Mouse (Mus musculus) layer of hippocampus, postnatal 10 days (tissue): Measurements from ENCODE around the gene Mif4gd. TPM values are rescaled to one million over a fixed set of nuclear protein-coding genes. Genes with fewer than 3 reads are reported as not detected.

Experiments used
- DNase-seq, 2 experiments: peaks; one replicate each; pipeline ENCODE4 v3.0.0; 2021; ENCODE audit warnings: low spot score in 2 of 2
- total RNA-seq, 2 experiments: library from RNA; stranded (reverse); gene quantifications; 2 replicates each; pipeline ENCODE4 v1.2.3; 2021

Mif4gd gene
- total RNA-seq, 2 experiments from 2014 or later: 19.4 to 19.7 TPM

DNA sequence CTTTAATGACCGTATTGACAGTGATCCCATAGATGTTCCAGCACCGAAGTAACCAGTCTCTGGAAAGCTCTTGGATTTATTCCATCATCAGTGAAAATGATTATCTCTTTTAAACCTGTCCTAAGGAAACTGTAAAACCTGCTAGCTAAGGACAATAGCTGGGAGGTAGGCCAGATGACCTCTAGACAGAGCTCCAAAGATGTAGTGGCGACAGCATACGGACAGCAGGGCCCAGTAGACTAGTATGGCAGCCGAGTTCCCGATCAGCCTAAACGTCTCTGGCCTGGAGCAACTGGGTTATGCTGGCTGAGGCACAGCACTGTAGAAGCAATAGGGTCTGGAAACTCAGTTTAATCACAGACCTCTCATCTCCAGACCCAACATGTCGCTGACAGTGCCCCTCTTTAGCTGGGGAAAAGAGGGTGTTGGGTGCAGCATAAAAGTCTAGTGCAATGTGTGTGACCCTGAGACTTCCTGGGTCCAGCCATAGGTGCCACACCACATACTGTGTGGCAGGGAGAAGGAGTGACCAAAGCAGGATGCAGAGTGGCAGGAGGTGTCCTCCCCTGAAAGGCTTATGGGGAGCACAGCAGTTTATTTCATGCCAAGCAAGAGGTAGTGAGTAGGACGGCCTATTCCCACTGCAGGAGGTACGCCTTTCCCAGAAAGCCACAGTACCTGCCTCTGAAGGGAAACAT is 28.2 kb downstream of the Mif4gd start:
- DNase-seq: no peak

DNA sequence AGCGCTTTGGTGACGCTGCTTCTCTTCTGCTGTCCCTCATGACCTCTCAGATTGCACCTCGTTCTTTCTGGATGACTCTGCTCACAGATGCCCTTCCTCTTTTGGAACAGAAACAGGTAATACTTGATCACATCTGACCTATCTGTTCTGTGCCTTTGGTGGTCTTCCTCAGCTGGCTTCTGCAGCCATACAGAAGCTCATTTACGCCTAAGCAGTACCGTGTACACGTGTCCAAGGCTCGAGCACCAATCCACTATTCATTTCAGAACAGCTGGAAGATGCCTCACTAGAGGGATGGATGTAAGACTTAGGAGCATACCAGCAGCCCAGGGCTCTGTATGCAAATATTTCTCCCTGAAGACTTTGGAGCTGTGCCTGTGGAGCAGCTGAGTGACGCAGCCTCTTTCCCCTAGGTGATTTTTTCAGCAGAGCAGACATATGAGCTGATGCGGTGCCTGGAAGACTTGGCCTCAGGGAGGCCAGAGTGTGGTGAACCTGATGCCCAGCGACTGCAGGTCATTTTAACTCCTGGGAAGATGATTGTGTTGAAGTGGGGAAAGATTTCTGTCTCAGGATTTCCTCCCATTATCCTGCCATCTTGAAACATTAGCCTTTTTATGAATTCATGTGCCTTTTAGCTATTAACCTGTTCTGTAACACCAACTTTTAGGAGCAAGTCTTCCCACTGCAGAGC is 29.7 kb downstream of the Mif4gd start:
- no peak for DNase-seq

DNA sequence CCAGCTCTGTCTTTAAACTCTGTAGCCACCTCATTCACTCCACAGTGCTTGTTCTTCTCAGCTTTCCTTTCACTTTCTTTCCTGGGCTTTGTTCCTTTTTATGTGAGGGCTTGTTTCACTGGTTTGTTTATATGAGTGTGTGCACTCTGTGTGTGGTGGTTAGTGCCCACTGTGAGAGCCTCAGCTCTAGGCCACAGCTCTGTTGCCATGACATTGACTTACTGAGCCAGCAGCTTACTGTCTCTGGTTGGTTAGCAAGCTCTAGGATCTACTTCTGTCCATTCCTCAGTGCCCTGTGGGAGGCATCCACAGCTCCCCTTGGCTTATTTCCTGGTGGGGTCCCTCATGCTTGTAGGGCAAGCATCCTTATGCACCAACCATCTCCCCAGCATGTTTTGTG is 33.7 kb downstream of the Mif4gd start:
- DNase-seq: no peak

DNA sequence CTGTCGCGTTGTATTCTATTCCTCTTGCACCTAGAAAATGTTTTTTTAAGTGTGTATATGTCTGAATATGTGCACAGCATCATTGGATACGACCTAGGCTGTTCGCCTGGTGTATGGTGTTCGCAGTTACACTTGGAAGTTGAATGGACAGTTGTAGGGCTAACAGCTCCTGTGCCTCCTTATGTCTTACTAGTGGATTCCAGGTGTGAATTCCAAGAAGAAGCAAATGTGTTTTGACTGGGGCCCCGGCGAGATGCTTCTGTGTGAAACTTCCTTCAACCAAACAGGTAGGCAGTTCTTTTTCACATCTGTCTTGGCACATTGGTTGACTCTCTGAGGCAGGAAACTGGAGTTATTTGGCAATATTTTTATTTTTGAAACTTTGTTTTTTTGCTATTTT is 47.8 kb downstream of the Mif4gd start:
- no peak for DNase-seq

GRCm38 (mm10) chr11:115564064-115564809 is 48.5 kb downstream of the Mif4gd start, which contains the start of gene Nup85:
Gene Nup85, plus strand, starts transcription at chr11:115564434.
- peak; percentile 98 for DNase-seq

DNA sequence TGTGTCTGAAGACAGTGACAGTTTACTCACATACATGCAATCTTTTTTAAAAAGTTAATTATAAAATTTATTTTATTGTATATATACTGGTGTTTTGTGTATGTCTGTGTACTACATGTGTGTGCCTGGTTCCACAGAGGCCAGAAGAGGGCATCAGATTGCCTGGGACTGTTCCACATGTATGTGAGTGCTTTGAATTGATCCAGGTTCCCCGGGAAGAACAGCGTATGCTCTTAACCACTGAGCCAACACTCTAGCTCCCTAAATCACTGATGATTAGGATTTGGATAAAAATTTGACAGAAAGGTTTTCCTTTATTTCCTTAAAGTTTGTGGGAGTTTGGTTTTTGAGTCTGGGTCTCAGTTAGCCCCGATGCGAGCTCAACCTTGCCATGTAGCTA is 49.4 kb downstream of the Mif4gd start:
- no peak for DNase-seq

Other genes with a start within 250 kb of the Mif4gd start
- gene Hid1, start 245.2 kb downstream of the Mif4gd start, total RNA-seq: 10 to 100 TPM; 78.0 to 79.3 TPM
- gene Cdr2l, start 231.1 kb downstream of the Mif4gd start, total RNA-seq: 10 to 100 TPM; 18.4 to 19.1 TPM
- gene Mrpl58, start 209.2 kb downstream of the Mif4gd start, total RNA-seq: 10 to 100 TPM; 86.3 to 96.3 TPM
- 100 to 1,000 TPM; 406 to 440 TPM for gene Atp5h, start 193.0 kb downstream of the Mif4gd start, total RNA-seq
- 10 to 100 TPM; 57.6 to 66.7 TPM for gene Kctd2, start 192.8 kb downstream of the Mif4gd start, total RNA-seq
- under 1 TPM in 1 of 2 experiments, not detected in 1; 0.18 TPM for gene Trim80, start 172.4 kb downstream of the Mif4gd start, total RNA-seq
- not detected for gene Slc16a5, start 150.5 kb downstream of the Mif4gd start, total RNA-seq
- gene Armc7, start 137.3 kb downstream of the Mif4gd start, total RNA-seq: 10 to 100 TPM; 10.3 to 11.1 TPM
- 10 to 100 TPM; 79.9 to 81.3 TPM for gene Nt5c, start 121.1 kb downstream of the Mif4gd start, total RNA-seq
- gene Jpt1, start 98.6 kb downstream of the Mif4gd start, total RNA-seq: 100 to 1,000 TPM; 315 to 332 TPM
- gene Sumo2, start 76.7 kb downstream of the Mif4gd start, total RNA-seq: 100 to 1,000 TPM; 407 to 415 TPM
- gene Nup85, start 48.5 kb downstream of the Mif4gd start, total RNA-seq: 10 to 100 TPM; 48.9 to 56.3 TPM
- 10 to 100 TPM; 50.2 to 54.2 TPM for gene Mrps7, start 9.0 kb downstream of the Mif4gd start, total RNA-seq
- 10 to 100 TPM; 48.1 to 49.1 TPM for gene Gga3, start 8.9 kb downstream of the Mif4gd start, total RNA-seq
- 10 to 100 TPM; 52.2 to 59.5 TPM for gene Slc25a19, start 15.3 kb upstream of the Mif4gd start, total RNA-seq
- gene Grb2, start 95.6 kb upstream of the Mif4gd start, total RNA-seq: 100 to 1,000 TPM; 160 to 186 TPM
- 10 to 100 TPM; 33.4 to 38.2 TPM for gene Tmem94, start 152.5 kb upstream of the Mif4gd start, total RNA-seq
- gene Caskin2, start 200.7 kb upstream of the Mif4gd start, total RNA-seq: 10 to 100 TPM; 20.5 to 21.6 TPM
- 10 to 100 TPM; 16.1 to 22.3 TPM for gene Tsen54, start 201.8 kb upstream of the Mif4gd start, total RNA-seq
- gene Llgl2, start 211.1 kb upstream of the Mif4gd start, total RNA-seq: 1 to 10 TPM in 1 of 2 experiments, under 1 TPM in 1; 0.73 to 1.0 TPM
- gene Myo15b, start 245.4 kb upstream of the Mif4gd start, total RNA-seq: under 1 TPM; 0.04 to 0.21 TPM